Mouse (Mus musculus) B cell, adult 67 days (primary cell): ENCODE data around the gene Rpl15. TPM values are rescaled to one million over a fixed set of nuclear protein-coding genes. Genes with fewer than 3 reads are reported as not detected.

Experiments used
- total RNA-seq, 2 experiments: library from RNA; stranded (reverse); gene quantifications; 4 replicates each; pipeline ENCODE4 v1.2.4; 2023

The Rpl15 gene
- 1,000 to 10,000 TPM; 1,176 to 1,216 TPM for total RNA-seq

DNA sequence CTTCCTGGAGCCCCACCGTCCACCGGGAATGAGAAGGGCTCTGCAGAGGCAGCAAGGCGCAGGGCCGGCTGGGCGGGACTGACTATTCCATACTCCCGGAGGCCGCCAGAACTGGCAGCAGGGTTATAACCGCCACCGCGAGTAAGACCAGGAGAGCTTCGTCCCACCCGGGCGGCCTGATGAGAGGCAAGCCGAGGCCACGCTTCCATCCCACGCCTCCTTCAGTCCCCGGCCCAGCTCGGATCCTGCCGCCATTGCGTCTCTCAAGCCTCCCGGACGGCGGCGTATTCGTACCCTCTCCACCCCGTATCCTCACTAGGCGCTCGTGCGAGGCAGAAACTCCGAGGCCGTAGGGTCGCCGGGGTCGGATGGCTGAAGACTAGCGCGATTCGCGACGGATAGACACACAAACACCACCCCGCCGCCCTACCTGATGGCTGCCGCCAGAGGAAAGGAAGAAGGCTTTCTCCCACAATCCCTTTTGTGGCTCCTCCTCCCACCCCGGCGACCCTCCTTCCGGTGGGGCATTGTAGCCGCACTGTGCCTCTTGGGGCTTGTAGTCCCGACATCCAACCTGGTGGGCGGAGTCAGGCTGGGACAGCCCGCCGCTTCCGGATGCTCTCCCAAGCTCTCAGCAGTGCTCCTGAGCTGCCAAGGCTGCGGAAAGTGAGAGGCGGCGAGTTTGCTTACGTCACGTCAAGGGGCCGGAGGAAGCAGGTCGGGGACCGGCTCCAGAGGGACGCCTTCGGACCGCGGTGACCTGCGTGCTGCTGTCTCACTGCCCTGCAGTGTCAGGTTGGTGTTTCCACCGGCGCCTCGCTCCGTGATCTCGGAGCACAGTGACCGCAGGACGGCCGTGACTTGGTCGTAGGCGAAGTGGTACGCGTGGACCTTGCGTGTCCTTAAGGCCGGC is at the start of gene Rpl15, which contains the start of gene Nkiras1:
Gene Rpl15, minus strand, starts transcription at position 863 of the 913 bp plus-strand sequence.
Gene Nkiras1, plus strand, starts transcription at position 608 of the 913 bp plus-strand sequence.

DNA sequence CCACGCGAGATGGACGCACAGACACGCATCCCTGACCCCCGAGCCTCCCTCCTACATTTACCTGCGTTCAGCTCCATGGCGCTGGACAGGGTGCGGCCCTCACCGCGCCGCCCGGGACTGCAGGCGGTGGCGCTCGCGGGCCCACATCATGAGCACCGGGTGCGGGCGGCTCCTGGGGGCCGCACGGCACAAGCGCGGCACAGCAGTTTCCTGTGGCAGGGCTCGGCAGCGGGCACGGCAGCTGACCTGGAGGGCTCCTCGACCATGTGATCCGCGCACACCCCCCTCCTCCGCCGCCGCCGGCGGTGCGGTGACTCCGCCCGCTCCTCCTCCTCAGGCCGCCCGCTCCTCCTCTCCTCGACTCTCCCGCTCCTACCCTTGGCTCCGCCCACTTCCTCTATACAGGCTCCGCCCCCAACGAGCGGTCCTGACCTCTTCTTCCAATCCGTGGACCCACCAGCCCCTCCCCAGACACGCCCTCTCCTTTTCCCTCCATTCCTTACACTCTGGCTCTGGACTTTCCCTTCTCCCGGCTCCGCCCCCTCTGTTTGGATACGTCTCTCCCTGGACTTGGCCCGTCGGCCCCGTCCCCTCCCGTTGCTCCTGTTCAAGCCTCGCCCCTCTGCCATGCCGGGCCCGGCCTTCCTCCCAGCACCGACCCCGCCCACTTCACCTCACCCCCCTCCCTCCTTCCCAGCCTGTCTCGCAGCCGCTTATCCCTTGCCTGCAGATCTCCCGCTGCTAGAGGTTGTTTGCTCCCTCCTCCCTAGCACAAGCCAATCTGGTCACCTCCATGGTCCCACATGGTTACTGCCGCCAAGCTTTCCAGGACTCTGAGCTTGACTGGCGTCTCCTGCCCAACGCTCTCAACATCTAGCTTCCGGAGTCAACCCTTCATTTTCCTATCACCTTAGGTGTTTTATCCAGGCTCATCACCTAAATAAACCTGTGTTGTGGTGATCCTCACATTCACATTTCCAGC is 32.1 kb downstream of the Rpl15 start, which contains the start of gene Nr1d2:
Gene Nr1d2, minus strand, starts transcription at position 378 of the 982 bp plus-strand sequence.

Other genes with a start within 250 kb of the Rpl15 start
- 10 to 100 TPM; 58.0 to 58.7 TPM for gene Nr1d2, start 32.3 kb downstream of the Rpl15 start, total RNA-seq
- 10 to 100 TPM; 15.3 TPM for gene Nkiras1, start 255 bp downstream of the Rpl15 start, total RNA-seq
- 10 to 100 TPM; 81.9 to 92.8 TPM for gene Ube2e1, start 60.5 kb upstream of the Rpl15 start, total RNA-seq